8 mouse cellular contexts compared by ENCODE assay signal in genomic region chr19:45363384-45363926, GRCm38 (mm10). TPM values are rescaled to one million over a fixed set of nuclear protein-coding genes. Genes with fewer than 3 reads are reported as not detected.
A peak's percentile ranks its signal among the peaks of the same experiment; 100 is the strongest.
DNase-seq lines count a peak whose midpoint lies in the region; ATAC-seq and TF ChIP-seq lines count a peak whose summit lies in the region.

Gene Btrc (plus strand): TSS chr19:45363734.

- peak within 1 kb of the TSS; percentile 96 for H3K27ac ChIP-seq in embryonic facial prominence, embryonic 13.5 days
- peak within 1 kb of the TSS; percentile 19; the same call in 1 of the 2 replicates for H3K27ac ChIP-seq in kidney, adult 2 months (ENCODE audit: insufficient read depth, low read depth, low read length)
- peak within 1 kb of the TSS; percentile 93 for H3K27ac ChIP-seq in limb, embryonic 12.5 days
- peak within 1 kb of the TSS; percentile 98 for H3K27ac ChIP-seq in midbrain, embryonic 15.5 days
- H3K27ac ChIP-seq in spleen, adult 2 months (ENCODE audit: insufficient read depth, low read length) = peak within 1 kb of the TSS; percentile 67

- H3K9me3 ChIP-seq in embryonic facial prominence, embryonic 13.5 days = no peaks in the 10 kb centered on the region
- no peaks in the 10 kb centered on the region for H3K9me3 ChIP-seq in limb, embryonic 12.5 days
- no peaks in the 10 kb centered on the region for H3K9me3 ChIP-seq in midbrain, embryonic 15.5 days

- DNase-seq in 3134 (ENCODE audit: extremely low read depth, insufficient read length, low spot score) = peak; percentile 100
- peak; percentile 100 for DNase-seq in adrenal gland, postnatal 36 days
- DNase-seq in heart, adult 18-20 months = peak; percentile 100
- DNase-seq in kidney, adult 2 months = peak; percentile 100
- DNase-seq in spleen, adult 2 months (ENCODE audit: low read depth in 1 of 2, low spot score in 2 of 2) = peak; percentile 97 to 100

- peaks cover 7% of the 10 kb centered on the region for H3K4me1 ChIP-seq in embryonic facial prominence, embryonic 13.5 days
- peaks cover 4% of the 10 kb centered on the region; the same call in 1 of the 2 replicates for H3K4me1 ChIP-seq in kidney, adult 2 months (ENCODE audit: control insufficient read depth, insufficient read depth, low read length)
- H3K4me1 ChIP-seq in limb, embryonic 12.5 days (replicated peaks) = peaks cover 7% of the 10 kb centered on the region; the same call in 1 of the 2 replicates
- H3K4me1 ChIP-seq in midbrain, embryonic 15.5 days = peaks cover 8% of the 10 kb centered on the region
- H3K4me1 ChIP-seq in spleen, adult 2 months (ENCODE audit: control insufficient read depth, insufficient read depth, insufficient read length) = 0 out of 2 replicates have a peak, but pooled peaks cover 5% of the 10 kb centered on the region

- ATAC-seq in embryonic facial prominence, embryonic 13.5 days (ENCODE audit: insufficient number of reproducible peaks, insufficient read depth, low FRiP score, low TSS enrichment, low read depth) = peak; percentile 99
- ATAC-seq in limb, embryonic 12.5 days (ENCODE audit: insufficient number of reproducible peaks, insufficient read depth, low FRiP score, low TSS enrichment, low read depth) = peak; percentile 99
- ATAC-seq in midbrain, embryonic 15.5 days (replicated peaks) = peak; percentile 98

- peak; percentile 37 for TF ChIP-seq POLR2A in kidney, adult 2 months (IDR thresholded peaks at IDR 0.05; ENCODE audit: low read depth, low read length)
- 0 out of 2 replicates have a peak, but pooled peaks have one; percentile 3 for TF ChIP-seq POLR2A in spleen, adult 2 months (IDR thresholded peaks at IDR 0.05; ENCODE audit: low read depth, low read length)

- H3K4me3 ChIP-seq in embryonic facial prominence, embryonic 13.5 days = peak within 1 kb of the TSS; percentile 82
- H3K4me3 ChIP-seq in kidney, adult 2 months (ENCODE audit: insufficient read depth, low read depth, low read length) = peak within 1 kb of the TSS; percentile 90
- H3K4me3 ChIP-seq in limb, embryonic 12.5 days (replicated peaks) = peak within 1 kb of the TSS; percentile 79
- H3K4me3 ChIP-seq in midbrain, embryonic 15.5 days = peak within 1 kb of the TSS; percentile 87
- peak within 1 kb of the TSS; percentile 89 for H3K4me3 ChIP-seq in spleen, adult 2 months (ENCODE audit: extremely low read depth, insufficient read depth, insufficient read length)

- under 1% methylated on average over 42 of the region's 42 CpGs for WGBS in embryonic facial prominence, embryonic 13.5 days
- under 1% methylated on average over 42 of the region's 42 CpGs for WGBS in kidney, adult 2 months
- WGBS in limb, embryonic 12.5 days = under 1% methylated on average over 42 of the region's 42 CpGs
- WGBS in midbrain, embryonic 15.5 days = under 1% methylated on average over 42 of the region's 42 CpGs
- 1% methylated on average over 42 of the region's 42 CpGs for WGBS in spleen, adult 2 months

- H3K27me3 ChIP-seq in embryonic facial prominence, embryonic 13.5 days = no peaks in the 10 kb centered on the region
- H3K27me3 ChIP-seq in kidney, adult 2 months (replicated peaks; ENCODE audit: control insufficient read depth, insufficient read depth, low read length) = no peaks in the 10 kb centered on the region
- H3K27me3 ChIP-seq in limb, embryonic 12.5 days = no peaks in the 10 kb centered on the region
- no peaks in the 10 kb centered on the region for H3K27me3 ChIP-seq in midbrain, embryonic 15.5 days (replicated peaks)
- no peaks in the 10 kb centered on the region for H3K27me3 ChIP-seq in spleen, adult 2 months (ENCODE audit: control insufficient read depth, insufficient read depth, low read length)

- H3K4me2 ChIP-seq in embryonic facial prominence, embryonic 13.5 days = peak within 1 kb of the TSS; percentile 70
- H3K4me2 ChIP-seq in limb, embryonic 12.5 days = peak within 1 kb of the TSS; percentile 74
- H3K4me2 ChIP-seq in midbrain, embryonic 15.5 days = peak within 1 kb of the TSS; percentile 58

- H3K36me3 ChIP-seq in embryonic facial prominence, embryonic 13.5 days = peaks cover 4% of the 10 kb centered on the region; the same call in 1 of the 2 replicates
- H3K36me3 ChIP-seq in kidney, adult 2 months (ENCODE audit: control insufficient read depth, insufficient read depth, low read length) = no peaks in the 10 kb centered on the region
- 0 out of 2 replicates have a peak, but pooled peaks cover 5% of the 10 kb centered on the region for H3K36me3 ChIP-seq in limb, embryonic 12.5 days
- H3K36me3 ChIP-seq in midbrain, embryonic 15.5 days (replicated peaks) = no peaks in the 10 kb centered on the region
- H3K36me3 ChIP-seq in spleen, adult 2 months (ENCODE audit: control insufficient read depth, insufficient read depth, low read length) = no peaks in the 10 kb centered on the region

- peak within 1 kb of the TSS; percentile 85 for H3K9ac ChIP-seq in embryonic facial prominence, embryonic 13.5 days
- H3K9ac ChIP-seq in limb, embryonic 12.5 days (replicated peaks) = peak within 1 kb of the TSS; percentile 76
- H3K9ac ChIP-seq in midbrain, embryonic 15.5 days = peak within 1 kb of the TSS; percentile 85

- TF ChIP-seq CTCF in kidney, adult 2 months (conservative IDR thresholded peaks at IDR 0.05; ENCODE audit: insufficient read depth, insufficient read length, low read depth, low read length) = no peak
- no peak for TF ChIP-seq CTCF in spleen, adult 2 months (IDR thresholded peaks at IDR 0.05; ENCODE audit: extremely low read depth, insufficient read depth, insufficient read length, insufficient replicate concordance)

RNA-seq across cellular contexts. Expression of gene Btrc, which starts in this region (rescaled TPM):
- 10 to 100 TPM; 33.8 to 37.3 TPM for total RNA-seq in adrenal gland, postnatal 36 days (2021)
- 48.1 and 54.7 TPM in 2 replicates for polyA plus RNA-seq in embryonic facial prominence, embryonic 13.5 days (2015; fragmentation: Nextera tagmentation; extraction: Ambion mirVana)
- 10 to 100 TPM; 22.2 to 25.7 TPM for total RNA-seq in heart, adult 18-20 months (2021)
- polyA plus RNA-seq in kidney, adult 2 months (2012; rRNA removed) = 18.3 and 23.4 TPM in 2 replicates
- 55.7 and 56.9 TPM in 2 replicates for polyA plus RNA-seq in limb, embryonic 12.5 days (2016; fragmentation: Nextera tagmentation; extraction: Ambion mirVana)
- polyA plus RNA-seq in midbrain, embryonic 15.5 days (2015; fragmentation: Nextera tagmentation; extraction: Ambion mirVana) = 65.9 and 66.7 TPM in 2 replicates
- 8.9 and 11.2 TPM in 2 replicates for polyA plus RNA-seq in spleen, adult 2 months (2012; rRNA removed)

Comparison
In these comparisons a context has a peak if more than half of its experiments do, and no peak if none do; other contexts are left out.
1. Peak in every context shown above with its lines: DNase-seq, ATAC-seq, H3K4me3 ChIP-seq and H3K27ac ChIP-seq.
2. H3K27ac ChIP-seq: peak in every context shown above with its lines; median percentile 98 in midbrain, embryonic 15.5 days; 96 in embryonic facial prominence, embryonic 13.5 days; 93 in limb, embryonic 12.5 days; 67 in spleen, adult 2 months; 19 in kidney, adult 2 months.